Mouse (Mus musculus) liver, embryonic 15.5 days (tissue): ENCODE measurements at regions not wholly inside any gene's neighbourhood (a gene's known extent, or its start where the extent isn't known, plus 50 kb on each side); places are given as distances from the start of the nearest gene placed in this dataset.

Experiments used
- ATAC-seq: fragments of 200-750 bp; cut with Nextera tagmentation; 2 replicates; pipeline ENCODE4 v1.8.0; 2017; ENCODE audit warnings: moderate number of reproducible peaks, mild to moderate bottlenecking, moderate library complexity; ENCODE audit not compliant: insufficient read depth
- H3K27ac ChIP-seq: fragments of 300-500 bp; sonication (generic); replicated peaks from 2 replicates; pipeline ENCODE4 v1.5.1; 2015; ENCODE audit warnings: mild to moderate bottlenecking, inconsistent platforms
- H3K27me3 ChIP-seq: fragments of 300-500 bp; sonication (generic); 2 replicates; pipeline ENCODE4 v1.6.1; 2015; ENCODE audit warnings: mild to moderate bottlenecking, inconsistent platforms
- H3K36me3 ChIP-seq: fragments of 300-500 bp; sonication (generic); replicated peaks from 2 replicates; pipeline ENCODE4 v1.6.1; 2015; ENCODE audit warnings: moderate library complexity, mild to moderate bottlenecking, inconsistent platforms
- H3K4me1 ChIP-seq: fragments of 300-500 bp; sonication (generic); replicated peaks from 2 replicates; pipeline ENCODE4 v1.6.1; 2015; ENCODE audit warnings: inconsistent platforms
- H3K4me2 ChIP-seq: fragments of 300-500 bp; sonication (generic); 2 replicates; pipeline ENCODE4 v1.6.1; 2015; ENCODE audit warnings: moderate library complexity, mild to moderate bottlenecking, inconsistent platforms
- H3K4me3 ChIP-seq: fragments of 300-500 bp; sonication (generic); replicated peaks from 2 replicates; pipeline ENCODE4 v1.5.1; 2015; ENCODE audit warnings: mild to moderate bottlenecking, inconsistent platforms
- H3K9ac ChIP-seq: fragments of 300-500 bp; sonication (generic); 2 replicates; pipeline ENCODE4 v1.6.1; 2015; ENCODE audit warnings: moderate library complexity, mild to moderate bottlenecking, inconsistent platforms
- H3K9me3 ChIP-seq: fragments of 300-500 bp; sonication (generic); replicated peaks from 2 replicates; pipeline ENCODE4 v1.6.1; 2016; ENCODE audit warnings: inconsistent platforms
- WGBS: fragments of 180-500 bp; shearing (Covaris S2); methylation state at CpG from one replicate; pipeline ENCODE4 v1.1.7; 2015; ENCODE audit warnings: mixed read lengths; ENCODE audit not compliant: insufficient replicate concordance; 5-methylcytosine and 5-hydroxymethylcytosine counted together

DNA sequence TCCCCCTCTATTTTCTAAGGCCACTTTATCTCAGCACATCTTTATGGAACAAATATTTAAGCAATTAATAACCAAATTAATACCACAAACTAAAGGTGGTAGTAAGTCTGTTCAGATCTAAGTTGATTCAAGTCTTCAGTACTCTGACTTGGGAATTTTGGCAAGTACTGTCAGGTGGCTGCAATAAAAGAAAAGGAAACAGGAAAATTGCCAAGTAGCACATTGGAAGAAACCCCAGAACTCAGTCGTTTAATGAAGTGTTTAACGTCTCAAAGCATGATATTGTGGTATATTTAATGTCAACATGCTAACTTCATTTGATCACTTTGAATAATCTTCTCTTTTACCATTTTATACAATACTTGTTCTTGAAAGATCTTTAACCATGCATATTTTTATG, 142.2 kb downstream of the Gm11146 start:
- H3K9me3 ChIP-seq = no peaks in the 10 kb centered on the region
- H3K36me3 ChIP-seq = no peaks in the 10 kb centered on the region
- 57% methylated on average over 2 of the region's 2 CpGs for WGBS
- no peak overlapping the region for H3K9ac ChIP-seq
- H3K4me3 ChIP-seq = no peak overlapping the region
- no peak for ATAC-seq
- H3K27ac ChIP-seq = no peak overlapping the region
- H3K4me2 ChIP-seq = no peak overlapping the region
- H3K27me3 ChIP-seq = no peaks in the 10 kb centered on the region
- no peaks in the 10 kb centered on the region for H3K4me1 ChIP-seq

- 72% methylated on average over 6 of the region's 6 CpGs for WGBS
- no peak overlapping the region for H3K4me2 ChIP-seq
- no peak overlapping the region for H3K4me3 ChIP-seq
Measured at GRCm38 (mm10) chr16:77444647-77445046, 157.2 kb downstream of the Gm11146 start.

DNA sequence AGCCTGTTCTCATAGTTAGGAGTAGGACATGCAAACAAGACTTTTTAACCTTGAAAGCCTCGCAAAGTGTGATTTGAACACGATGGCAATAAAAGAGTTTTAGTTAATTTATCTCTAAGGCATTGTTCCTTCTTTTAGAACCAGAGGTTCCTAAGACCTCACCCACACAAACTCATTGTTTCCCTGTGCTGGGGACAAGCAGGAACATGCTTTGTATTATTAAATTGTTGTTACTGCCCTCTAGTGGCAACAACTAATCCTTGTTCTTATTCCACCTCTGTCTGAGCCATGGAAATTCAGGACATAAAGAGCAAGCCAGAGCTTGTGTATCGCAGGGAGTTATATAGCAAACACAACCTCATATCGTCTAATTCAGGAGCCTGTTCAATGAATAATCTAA, 157.9 kb downstream of the Gm11146 start:
- H3K27me3 ChIP-seq = no peaks in the 10 kb centered on the region
- ATAC-seq = no peak
- no peak overlapping the region for H3K9ac ChIP-seq
- H3K4me1 ChIP-seq = no peaks in the 10 kb centered on the region
- no peaks in the 10 kb centered on the region for H3K36me3 ChIP-seq
- no peaks in the 10 kb centered on the region for H3K9me3 ChIP-seq
- no peak overlapping the region for H3K4me3 ChIP-seq
- no peak overlapping the region for H3K27ac ChIP-seq
- H3K4me2 ChIP-seq = no peak overlapping the region
- WGBS = 26% methylated on average over 4 of the region's 4 CpGs

More at GRCm38 (mm10) chr16:77444647-77445046, 157.2 kb downstream of the Gm11146 start:
- H3K4me1 ChIP-seq = no peaks in the 10 kb centered on the region
- no peaks in the 10 kb centered on the region for H3K36me3 ChIP-seq
- H3K9ac ChIP-seq = no peak overlapping the region
- H3K27ac ChIP-seq = no peak overlapping the region
- no peak for ATAC-seq
- H3K27me3 ChIP-seq = no peaks in the 10 kb centered on the region
- no peaks in the 10 kb centered on the region for H3K9me3 ChIP-seq

DNA sequence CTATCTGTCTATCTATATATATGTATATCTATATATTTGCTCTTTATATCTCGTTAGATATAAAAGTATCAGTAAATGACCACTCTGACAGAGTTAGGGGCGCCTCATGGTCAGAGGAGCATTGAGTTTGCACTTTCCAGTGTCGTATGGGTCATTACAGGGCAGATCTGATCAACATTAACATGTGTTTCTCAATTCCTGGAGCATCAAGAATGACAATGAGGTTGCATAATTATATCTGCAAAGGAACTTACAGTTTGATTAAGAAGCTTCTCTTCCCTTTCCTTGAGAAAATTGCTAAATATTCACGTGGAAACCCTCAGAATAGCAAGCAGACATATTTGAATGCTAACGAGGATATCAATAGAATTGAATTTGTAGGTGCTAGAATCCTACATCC, 158.6 kb downstream of the Gm11146 start:
- Histone ChIP-seq H3K27me3 (no peaks in the 10 kb centered on the region), H3K36me3 (no peaks in the 10 kb centered on the region), H3K9me3 (no peaks in the 10 kb centered on the region), H3K4me1 (no peaks in the 10 kb centered on the region), H3K27ac (no peak overlapping the region), H3K9ac (no peak overlapping the region), H3K4me2 (no peak overlapping the region), H3K4me3 (no peak overlapping the region)
- ATAC-seq = no peak
- 61% methylated on average over 5 of the region's 5 CpGs for WGBS

DNA sequence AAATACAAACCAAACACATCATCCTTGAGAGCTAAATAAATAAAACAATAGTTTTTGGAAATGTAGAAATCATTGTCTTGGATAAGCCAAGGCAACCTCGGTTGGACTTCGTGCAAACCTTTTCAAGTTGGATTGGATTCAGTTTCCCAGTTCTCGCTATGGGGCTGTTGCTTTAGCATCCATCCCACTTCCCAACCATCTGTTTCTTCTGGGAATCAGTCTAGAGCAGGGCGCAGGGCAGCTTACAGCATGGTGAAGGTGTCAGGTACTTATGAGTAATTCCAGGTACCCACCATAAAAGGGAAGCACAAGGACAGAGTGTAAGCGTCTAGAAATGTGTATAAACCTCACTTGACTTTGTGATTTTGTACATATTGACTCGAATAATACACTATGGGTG, 159.0 kb downstream of the Gm11146 start:
- 64% methylated on average over 6 of the region's 6 CpGs for WGBS
- no peak for ATAC-seq
- Histone ChIP-seq H3K27me3 (no peaks in the 10 kb centered on the region), H3K4me1 (no peaks in the 10 kb centered on the region), H3K9ac (no peak overlapping the region), H3K27ac (no peak overlapping the region), H3K9me3 (no peaks in the 10 kb centered on the region), H3K36me3 (no peaks in the 10 kb centered on the region), H3K4me3 (no peak overlapping the region), H3K4me2 (no peak overlapping the region)

DNA sequence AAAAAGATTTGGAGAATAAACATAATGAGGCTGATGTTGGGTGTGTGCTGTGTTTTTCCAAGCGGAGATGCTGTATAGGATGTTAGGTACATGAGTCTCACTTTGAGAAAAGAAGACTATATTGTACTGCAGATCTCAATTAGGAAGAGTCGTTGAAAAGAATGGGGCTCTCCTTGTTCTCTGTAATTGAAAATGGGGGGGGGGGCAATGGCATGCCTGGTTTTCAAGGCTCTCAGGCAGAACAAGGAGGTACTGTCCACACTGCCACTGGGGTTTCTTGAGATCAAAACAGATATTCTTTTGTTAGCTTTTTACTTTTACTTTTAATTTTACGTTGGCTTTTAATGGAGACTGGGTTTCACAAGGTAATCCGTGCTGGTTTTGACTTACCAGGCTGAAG, 170.5 kb downstream of the Gm11146 start:
- Histone ChIP-seq H3K36me3 (no peaks in the 10 kb centered on the region), H3K9me3 (no peaks in the 10 kb centered on the region), H3K4me1 (no peaks in the 10 kb centered on the region), H3K4me3 (no peak overlapping the region), H3K4me2 (no peak overlapping the region), H3K27ac (no peak overlapping the region), H3K27me3 (no peaks in the 10 kb centered on the region), H3K9ac (no peak overlapping the region)
- WGBS = 61% methylated on average over 4 of the region's 4 CpGs
- ATAC-seq = no peak

DNA sequence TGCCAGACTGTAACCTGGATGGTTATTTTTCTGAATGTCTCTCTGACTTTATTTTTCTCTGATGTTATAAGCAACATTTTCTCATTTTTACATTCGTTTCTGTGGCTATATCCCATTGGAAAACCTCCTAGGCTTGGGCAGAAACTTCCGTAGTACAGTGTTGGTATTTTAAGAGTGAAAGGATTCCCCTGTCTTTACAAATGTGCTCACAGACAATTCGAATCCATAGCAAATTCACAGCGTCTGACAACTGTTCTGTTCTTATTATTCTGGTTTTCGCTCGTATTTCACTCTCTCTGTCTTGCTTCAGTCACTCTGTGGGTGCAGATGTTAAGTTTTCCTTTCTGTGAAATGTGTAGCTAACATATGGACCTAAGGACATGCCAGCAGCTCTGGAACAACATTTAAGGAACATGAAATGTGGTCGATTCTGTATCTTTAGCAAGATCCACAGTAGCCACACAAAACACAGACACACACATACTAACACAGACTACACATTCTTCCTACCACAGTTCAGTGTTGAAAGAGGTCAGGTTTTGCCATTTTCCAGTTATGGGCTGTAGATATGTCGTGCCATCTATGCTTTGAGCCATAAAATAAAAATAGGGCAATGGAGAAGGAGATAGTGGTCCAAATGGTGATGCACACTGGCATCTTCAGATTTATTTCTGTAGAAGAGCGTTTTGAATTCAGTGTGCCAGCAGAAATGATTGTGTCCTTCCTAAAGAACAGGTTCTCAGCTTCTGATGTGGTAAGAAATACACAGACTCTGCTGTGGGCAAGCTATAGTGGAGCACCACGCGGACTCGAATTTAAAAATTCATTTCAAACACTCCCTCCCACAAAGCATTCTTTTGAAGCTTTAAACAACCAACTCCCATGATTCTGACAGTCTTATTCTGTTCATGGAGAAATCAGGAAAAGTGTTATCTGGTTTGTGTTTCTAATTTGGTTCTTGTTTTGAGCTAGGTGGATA, 179.2 kb downstream of the Gm11146 start:
- ATAC-seq = no peak
- Histone ChIP-seq H3K9me3 (no peaks in the 10 kb centered on the region), H3K27ac (no peak overlapping the region), H3K4me3 (no peak overlapping the region), H3K9ac (no peak overlapping the region), H3K27me3 (no peaks in the 10 kb centered on the region), H3K4me2 (no peak overlapping the region), H3K4me1 (no peaks in the 10 kb centered on the region), H3K36me3 (no peaks in the 10 kb centered on the region)
- WGBS = 55% methylated on average over 12 of the region's 12 CpGs

DNA sequence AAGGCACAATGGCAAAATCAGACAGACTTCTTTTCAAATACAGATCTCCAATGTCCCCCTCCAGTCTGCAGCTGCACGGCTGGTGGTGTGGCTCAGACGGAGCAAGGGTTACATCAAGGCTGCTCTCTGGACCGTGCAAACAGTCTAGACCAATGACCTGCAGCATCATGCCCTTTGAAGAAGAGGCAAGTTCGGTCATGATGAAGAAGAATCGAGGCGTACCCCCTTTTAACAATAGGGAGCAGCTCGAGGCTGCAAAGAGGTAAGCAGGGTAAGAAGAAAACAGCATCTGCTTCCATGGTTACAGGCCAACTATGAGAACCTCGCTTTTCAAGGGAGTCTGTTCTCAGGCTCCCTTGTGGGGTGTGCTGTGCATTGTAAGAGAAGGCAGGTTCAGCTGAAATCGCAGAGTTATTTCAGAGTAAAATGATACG, 180.3 kb downstream of the Gm11146 start:
- peak; percentile 51; the same call in 1 of the 2 replicates for ATAC-seq
- Histone ChIP-seq H3K4me2 (peak overlapping the region; percentile 13), H3K9ac (no peak overlapping the region), H3K36me3 (no peaks in the 10 kb centered on the region), H3K27ac (0 out of 2 replicates have a peak overlapping the region, but pooled peaks have one; percentile 24), H3K9me3 (no peaks in the 10 kb centered on the region), H3K4me3 (no peak overlapping the region; the same call in 1 of the 2 replicates), H3K4me1 (no peaks in the 10 kb centered on the region), H3K27me3 (no peaks in the 10 kb centered on the region)
- WGBS = 58% methylated on average over 10 of the region's 10 CpGs

DNA sequence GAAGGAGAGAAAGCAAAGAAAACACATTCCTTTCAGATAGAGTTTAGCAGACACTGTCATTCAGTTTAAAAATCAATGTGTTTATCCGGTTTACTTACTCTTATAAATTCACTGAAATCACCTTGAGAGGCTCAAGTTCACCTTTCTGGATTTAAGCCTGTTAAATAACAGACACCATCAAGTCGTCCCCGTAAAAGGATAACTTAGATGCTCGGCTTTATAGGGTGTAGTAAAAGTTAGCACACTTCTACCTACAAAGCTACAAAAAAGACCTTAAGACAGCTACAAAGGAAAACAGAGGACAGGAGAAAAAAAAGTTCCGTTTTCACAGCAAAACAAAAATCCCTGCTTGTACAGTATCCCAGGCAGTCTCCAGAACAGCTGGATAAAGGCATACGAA, 180.9 kb downstream of the Gm11146 start:
- H3K4me3 ChIP-seq = no peak overlapping the region
- WGBS = 59% methylated on average over 6 of the region's 6 CpGs
- H3K4me2 ChIP-seq = peak overlapping the region; percentile 13; the same call in 1 of the 2 replicates
- no peak overlapping the region for H3K9ac ChIP-seq
- no peaks in the 10 kb centered on the region for H3K27me3 ChIP-seq
- no peaks in the 10 kb centered on the region for H3K36me3 ChIP-seq
- no peak overlapping the region for H3K27ac ChIP-seq
- H3K9me3 ChIP-seq = no peaks in the 10 kb centered on the region
- no peak for ATAC-seq
- H3K4me1 ChIP-seq = no peaks in the 10 kb centered on the region

GRCm38 (mm10) chr16:77420136-77420860, 181.6 kb downstream of the Gm11146 start:
- Histone ChIP-seq H3K27me3 (no peaks in the 10 kb centered on the region), H3K36me3 (no peaks in the 10 kb centered on the region), H3K9me3 (no peaks in the 10 kb centered on the region), H3K4me1 (no peaks in the 10 kb centered on the region), H3K9ac (no peak overlapping the region), H3K4me3 (no peak overlapping the region), H3K4me2 (no peak overlapping the region), H3K27ac (no peak overlapping the region)
- ATAC-seq = no peak
- WGBS = 63% methylated on average over 8 of the region's 8 CpGs

- Histone ChIP-seq H3K9me3 (no peaks in the 10 kb centered on the region), H3K4me3 (no peak overlapping the region), H3K4me2 (no peak overlapping the region), H3K27ac (no peak overlapping the region), H3K36me3 (no peaks in the 10 kb centered on the region), H3K27me3 (no peaks in the 10 kb centered on the region), H3K4me1 (no peaks in the 10 kb centered on the region), H3K9ac (no peak overlapping the region)
- no peak for ATAC-seq
- 50% methylated on average over 4 of the region's 4 CpGs for WGBS
Measured at GRCm38 (mm10) chr16:77419116-77419735, 182.7 kb downstream of the Gm11146 start.
